Mouse (Mus musculus): Measurements from ENCODE around the gene Med24. TPM values are rescaled to one million over a fixed set of nuclear protein-coding genes. Genes with fewer than 3 reads are reported as not detected.

Med24 gene
- polyA plus RNA-seq, 1 experiment from 2014 or later: 40.7 TPM

DNA sequence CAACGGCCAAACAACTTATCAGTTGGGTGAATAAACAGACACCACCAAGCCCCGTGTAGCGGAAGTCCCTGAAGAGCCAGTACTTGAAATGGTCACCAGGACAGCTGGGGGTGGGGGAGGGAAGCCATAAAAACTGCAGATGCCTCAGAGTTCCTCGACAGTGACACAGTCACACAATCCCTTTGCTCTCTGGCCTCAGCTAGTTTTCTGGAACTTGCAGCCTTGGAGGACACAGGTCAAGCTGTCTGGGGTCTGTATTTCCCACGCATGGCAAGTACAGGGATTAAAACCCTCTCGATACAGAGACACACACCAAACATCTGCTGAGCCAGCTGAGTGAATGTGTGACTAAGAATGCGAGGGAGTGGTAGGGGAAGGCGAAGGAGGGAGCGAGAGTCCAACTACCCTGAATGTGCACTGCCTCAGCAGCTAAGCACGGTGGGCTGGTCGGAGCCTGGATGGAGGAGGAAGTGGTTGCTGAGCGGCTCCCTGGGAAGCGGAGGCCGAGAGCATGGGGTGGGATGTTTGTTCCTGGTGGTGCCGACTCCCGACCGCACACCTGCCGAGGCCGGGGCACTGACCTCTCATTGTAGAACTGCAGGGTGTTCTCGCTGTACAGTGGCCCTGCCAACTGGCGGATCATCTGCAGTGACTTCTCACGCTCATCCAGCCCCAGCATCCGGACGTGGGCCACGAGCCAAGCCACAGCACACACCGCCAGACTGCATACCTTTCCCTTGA lies 20.1 kb downstream of the Med24 start:
- 0 out of 2 replicates have a peak overlapping the region, but pooled peaks have one; percentile 7 for H3K4me2 ChIP-seq (ENCODE audit: low read depth, low read length)
- H3K36me3 ChIP-seq (ENCODE audit: control insufficient read depth, insufficient read depth, low read length): peaks cover 76% of the 10 kb centered on the region

DNA sequence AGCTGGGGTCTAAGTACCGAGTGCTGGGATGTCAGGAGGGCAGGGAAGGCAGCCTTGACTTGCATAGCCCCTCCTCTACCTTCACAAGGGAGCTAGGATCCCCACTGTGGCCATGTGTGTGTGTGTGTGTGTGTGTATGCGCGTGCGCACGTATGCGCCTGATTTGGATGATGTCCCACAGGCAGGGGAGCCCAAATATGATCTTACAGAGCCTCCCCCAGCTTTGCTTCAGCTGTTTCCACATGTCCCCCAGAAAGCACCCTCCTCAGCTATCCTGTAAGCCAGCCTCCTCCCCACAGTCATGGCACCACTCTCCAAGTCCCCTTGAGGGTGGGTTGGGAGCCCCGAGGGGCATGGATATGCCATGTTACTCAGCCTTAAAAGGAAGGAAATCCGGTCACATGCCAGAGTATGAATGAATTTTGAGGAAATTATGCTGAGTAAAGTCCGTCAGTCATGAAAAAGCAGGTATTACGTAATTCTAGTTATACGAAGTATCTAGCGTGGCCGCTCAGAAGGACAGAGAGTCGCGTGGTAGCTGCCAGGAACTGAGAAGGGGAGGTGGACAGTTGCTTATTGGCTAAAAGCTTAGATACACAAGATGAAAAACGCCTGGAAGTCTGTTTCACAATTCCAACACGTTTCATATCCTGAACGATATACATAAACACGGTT lies 20.8 kb downstream of the Med24 start:
- peak; percentile 10 for ATAC-seq (ENCODE audit: low read depth)
- H3K27ac ChIP-seq (replicated peaks; ENCODE audit: low read depth, low read length): peak overlapping the region; percentile 77

More for the DNA sequence above, 20.1 kb downstream of the Med24 start:
- 74% methylated on average over 24 of the region's 26 CpGs for WGBS
- ATAC-seq (ENCODE audit: low read depth): no peak
- H3K27ac ChIP-seq (replicated peaks; ENCODE audit: low read depth, low read length): peak overlapping the region; percentile 77
- no peaks in the 10 kb centered on the region for H3K27me3 ChIP-seq (replicated peaks; ENCODE audit: control insufficient read depth, insufficient read depth, low read length)
- DNase-seq (ENCODE audit: low spot score): peak; percentile 48
- no peaks in the 10 kb centered on the region for H3K9me3 ChIP-seq (ENCODE audit: control insufficient read depth, low read length)
- H3K4me1 ChIP-seq (ENCODE audit: control insufficient read depth, insufficient read depth, low read length): peaks cover 18% of the 10 kb centered on the region
- no peak overlapping the region for H3K9ac ChIP-seq (ENCODE audit: low read depth, low read length)
- H3K4me3 ChIP-seq (ENCODE audit: low read depth, low read length): no peak overlapping the region

DNA sequence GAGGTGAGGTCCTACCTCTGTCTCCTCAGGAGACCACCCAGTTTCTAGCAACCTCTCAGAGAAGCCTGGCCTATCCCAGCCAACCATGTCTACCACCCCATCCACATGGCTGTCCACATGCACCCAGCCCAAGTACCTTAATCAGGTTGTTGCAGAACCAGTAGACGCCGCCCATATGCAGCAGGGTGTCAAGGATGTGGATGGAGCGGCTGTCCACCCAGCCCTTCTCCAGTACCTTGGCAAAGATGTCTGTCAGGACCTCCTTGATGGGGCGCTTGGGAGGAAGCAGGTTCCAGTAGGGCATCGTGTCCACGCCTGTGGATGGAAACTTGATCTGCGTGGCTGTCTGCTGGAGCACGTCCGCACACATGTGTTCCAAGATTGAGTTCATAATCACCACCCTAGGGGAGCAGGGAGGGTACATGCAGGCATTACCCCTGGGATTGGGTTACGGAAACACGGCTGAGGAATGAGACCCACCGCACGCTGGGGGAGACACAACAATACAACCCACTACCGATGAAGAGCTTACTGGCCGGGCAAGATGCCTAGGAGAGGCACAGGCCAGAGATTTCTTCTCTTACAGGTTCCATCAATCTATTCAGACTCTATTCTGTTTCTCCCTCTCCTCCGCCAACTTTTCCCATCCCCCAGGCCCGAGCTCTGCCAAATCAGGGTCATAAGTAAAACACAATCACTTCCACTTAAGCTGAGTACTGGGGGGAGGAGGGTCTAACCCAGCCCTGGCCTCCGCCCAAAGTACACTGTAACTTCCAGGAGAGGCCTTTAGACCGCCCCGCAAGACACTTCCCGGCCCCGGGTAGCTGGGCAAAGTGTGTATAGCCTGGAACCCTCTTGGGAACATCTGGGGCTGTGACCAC lies 21.6 kb downstream of the Med24 start:
- no peaks in the 10 kb centered on the region for H3K9me3 ChIP-seq (ENCODE audit: control insufficient read depth, low read length)
- peak; percentile 70 for ATAC-seq (ENCODE audit: low read depth)
- H3K27ac ChIP-seq (replicated peaks; ENCODE audit: low read depth, low read length): peak overlapping the region; percentile 77
- peaks cover 60% of the 10 kb centered on the region for H3K36me3 ChIP-seq (ENCODE audit: control insufficient read depth, insufficient read depth, low read length)
- no peaks in the 10 kb centered on the region for H3K27me3 ChIP-seq (replicated peaks; ENCODE audit: control insufficient read depth, insufficient read depth, low read length)
- no peak overlapping the region for H3K4me3 ChIP-seq (ENCODE audit: low read depth, low read length)
- peak; percentile 88 for DNase-seq (ENCODE audit: low spot score)
- H3K9ac ChIP-seq (ENCODE audit: low read depth, low read length): no peak overlapping the region
- peaks cover 18% of the 10 kb centered on the region for H3K4me1 ChIP-seq (ENCODE audit: control insufficient read depth, insufficient read depth, low read length)
- 59% methylated on average over 22 of the region's 22 CpGs for WGBS
- 0 out of 2 replicates have a peak overlapping the region, but pooled peaks have one; percentile 8 for H3K4me2 ChIP-seq (ENCODE audit: low read depth, low read length)

More for the DNA sequence above, 20.8 kb downstream of the Med24 start:
- Histone ChIP-seq H3K36me3 (ENCODE audit: control insufficient read depth, insufficient read depth, low read length) (peaks cover 68% of the 10 kb centered on the region), H3K4me2 (ENCODE audit: low read depth, low read length) (0 out of 2 replicates have a peak overlapping the region, but pooled peaks have one; percentile 8), H3K9ac (ENCODE audit: low read depth, low read length) (no peak overlapping the region), H3K4me3 (ENCODE audit: low read depth, low read length) (no peak overlapping the region), H3K27me3 (replicated peaks; ENCODE audit: control insufficient read depth, insufficient read depth, low read length) (no peaks in the 10 kb centered on the region), H3K4me1 (ENCODE audit: control insufficient read depth, insufficient read depth, low read length) (peaks cover 18% of the 10 kb centered on the region), H3K9me3 (ENCODE audit: control insufficient read depth, low read length) (no peaks in the 10 kb centered on the region)
- WGBS: 77% methylated on average over 19 of the region's 19 CpGs
- DNase-seq (ENCODE audit: low spot score): peak; percentile 67

DNA sequence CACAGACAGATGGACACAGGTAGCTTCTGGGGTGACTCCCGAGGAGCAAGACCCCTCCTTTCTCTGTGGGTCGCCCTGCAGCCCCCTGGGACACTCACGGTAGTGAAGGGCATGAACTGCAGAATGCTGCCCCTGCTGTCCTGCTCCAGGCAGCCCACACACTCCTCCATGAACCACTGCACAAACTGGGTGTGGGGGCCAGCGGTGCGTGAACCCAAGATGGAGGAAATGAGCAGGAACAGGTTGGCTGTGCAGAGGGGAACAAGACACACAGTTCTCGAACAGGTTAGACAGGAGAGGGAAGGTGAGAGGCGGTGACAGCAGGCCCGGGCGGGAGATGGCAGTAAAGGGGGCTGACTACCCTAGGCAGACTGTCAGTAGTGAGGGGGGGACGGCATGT lies 24.2 kb downstream of the Med24 start:
- H3K27me3 ChIP-seq (replicated peaks; ENCODE audit: control insufficient read depth, insufficient read depth, low read length): no peaks in the 10 kb centered on the region
- 89% methylated on average over 10 of the region's 10 CpGs for WGBS
- H3K4me1 ChIP-seq (ENCODE audit: control insufficient read depth, insufficient read depth, low read length): peaks cover 18% of the 10 kb centered on the region
- no peak overlapping the region; the same call in 1 of the 2 replicates for H3K9ac ChIP-seq (ENCODE audit: low read depth, low read length)
- DNase-seq (ENCODE audit: low spot score): no peak
- no peak for ATAC-seq (ENCODE audit: low read depth)
- no peak overlapping the region for H3K4me2 ChIP-seq (ENCODE audit: low read depth, low read length)
- H3K36me3 ChIP-seq (ENCODE audit: control insufficient read depth, insufficient read depth, low read length): peaks cover 47% of the 10 kb centered on the region
- no peak overlapping the region for H3K4me3 ChIP-seq (ENCODE audit: low read depth, low read length)
- no peaks in the 10 kb centered on the region for H3K9me3 ChIP-seq (ENCODE audit: control insufficient read depth, low read length)
- no peak overlapping the region for H3K27ac ChIP-seq (replicated peaks; ENCODE audit: low read depth, low read length)

DNA sequence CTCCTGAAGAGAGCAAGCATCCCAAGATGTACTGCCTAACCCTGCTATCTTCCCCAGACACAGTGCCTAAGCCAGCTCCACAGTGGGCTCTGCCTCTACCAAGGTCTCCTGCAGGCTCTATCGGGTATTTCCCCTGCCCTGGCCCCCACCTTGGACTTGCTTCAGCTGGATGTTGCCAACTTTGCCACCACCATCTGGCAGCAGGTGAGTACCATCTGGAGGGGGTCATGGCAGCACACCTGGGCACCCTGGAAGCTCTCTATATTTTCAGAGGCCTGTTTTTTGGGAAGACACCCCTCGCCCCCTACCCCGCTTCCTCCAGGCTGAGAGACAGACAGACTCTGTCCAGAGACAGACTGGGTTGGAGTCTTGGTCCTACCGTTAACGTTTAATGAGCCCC lies 26.9 kb downstream of the Med24 start:
- Histone ChIP-seq H3K4me2 (ENCODE audit: low read depth, low read length) (no peak overlapping the region), H3K27me3 (replicated peaks; ENCODE audit: control insufficient read depth, insufficient read depth, low read length) (no peaks in the 10 kb centered on the region), H3K27ac (replicated peaks; ENCODE audit: low read depth, low read length) (no peak overlapping the region), H3K36me3 (ENCODE audit: control insufficient read depth, insufficient read depth, low read length) (peaks cover 29% of the 10 kb centered on the region), H3K4me1 (ENCODE audit: control insufficient read depth, insufficient read depth, low read length) (no peaks in the 10 kb centered on the region), H3K9me3 (ENCODE audit: control insufficient read depth, low read length) (no peaks in the 10 kb centered on the region), H3K4me3 (ENCODE audit: low read depth, low read length) (no peak overlapping the region), H3K9ac (ENCODE audit: low read depth, low read length) (no peak overlapping the region)
- no peak for ATAC-seq (ENCODE audit: low read depth)
- DNase-seq (ENCODE audit: low spot score): no peak
- WGBS: 59% methylated on average over 5 of the region's 5 CpGs

DNA sequence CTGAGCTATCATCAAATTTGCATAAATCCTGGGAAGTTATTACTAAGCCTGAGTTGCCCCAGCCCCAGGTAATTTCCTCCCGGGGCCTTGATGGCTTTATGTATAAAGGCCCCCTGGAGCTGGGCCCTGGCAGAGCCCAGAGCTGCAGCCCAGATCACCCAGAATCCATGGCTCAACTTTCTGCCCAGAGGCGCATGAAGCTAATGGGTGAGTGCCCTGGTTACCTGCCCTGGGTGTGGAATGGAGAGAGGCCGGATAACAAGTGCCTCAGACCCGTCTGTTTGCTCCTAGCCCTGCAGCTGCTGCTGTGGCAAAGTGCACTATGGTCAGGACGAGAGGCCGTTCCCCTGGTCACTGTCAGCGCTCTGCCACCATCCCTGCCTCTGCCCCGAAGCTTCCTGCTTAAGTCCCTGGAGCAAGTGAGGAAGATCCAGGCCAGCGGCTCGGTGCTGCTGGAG lies 28.0 kb downstream of the Med24 start, which contains the start of gene Csf3:
TSS of gene Csf3 (plus strand) at position 51 of the 458 bp plus-strand sequence.
- Histone ChIP-seq H3K4me1 (ENCODE audit: control insufficient read depth, insufficient read depth, low read length) (no peaks in the 10 kb centered on the region), H3K36me3 (ENCODE audit: control insufficient read depth, insufficient read depth, low read length) (peaks cover 23% of the 10 kb centered on the region), H3K4me2 (ENCODE audit: low read depth, low read length) (no peak within 1 kb of the TSS), H3K9me3 (ENCODE audit: control insufficient read depth, low read length) (no peaks in the 10 kb centered on the region), H3K27ac (replicated peaks; ENCODE audit: low read depth, low read length) (no peak within 1 kb of the TSS), H3K4me3 (ENCODE audit: low read depth, low read length) (no peak within 1 kb of the TSS), H3K9ac (ENCODE audit: low read depth, low read length) (peak within 1 kb of the TSS; percentile 11; the same call in 1 of the 2 replicates), H3K27me3 (replicated peaks; ENCODE audit: control insufficient read depth, insufficient read depth, low read length) (no peaks in the 10 kb centered on the region)
- DNase-seq (ENCODE audit: low spot score) (no peak), ATAC-seq (ENCODE audit: low read depth) (no peak)
- 33% methylated on average over 10 of the region's 10 CpGs for WGBS

DNA sequence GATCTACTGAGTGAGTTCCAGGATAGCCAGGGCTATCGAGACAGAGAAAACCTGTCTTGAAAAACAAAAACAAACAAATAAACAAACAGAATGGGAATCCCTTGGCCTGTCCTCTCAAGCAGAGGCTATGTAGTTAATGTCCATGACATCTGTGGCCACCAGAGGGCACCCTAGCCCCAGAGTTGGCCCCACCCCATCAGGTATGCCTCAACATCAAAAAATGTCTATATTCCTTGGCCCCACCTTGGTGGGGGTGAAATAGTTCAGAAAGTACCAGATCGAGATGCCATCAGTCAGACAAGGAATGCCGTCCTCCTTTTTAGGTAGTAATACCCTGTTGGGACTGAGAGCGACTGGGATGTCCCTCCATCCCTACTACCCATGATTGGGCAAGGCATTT lies 29.3 kb downstream of the Med24 start:
- Histone ChIP-seq H3K4me2 (ENCODE audit: low read depth, low read length) (no peak overlapping the region), H3K9ac (ENCODE audit: low read depth, low read length) (no peak overlapping the region), H3K4me1 (ENCODE audit: control insufficient read depth, insufficient read depth, low read length) (no peaks in the 10 kb centered on the region), H3K27me3 (replicated peaks; ENCODE audit: control insufficient read depth, insufficient read depth, low read length) (no peaks in the 10 kb centered on the region), H3K9me3 (ENCODE audit: control insufficient read depth, low read length) (no peaks in the 10 kb centered on the region), H3K27ac (replicated peaks; ENCODE audit: low read depth, low read length) (no peak overlapping the region), H3K36me3 (ENCODE audit: control insufficient read depth, insufficient read depth, low read length) (peaks cover 24% of the 10 kb centered on the region), H3K4me3 (ENCODE audit: low read depth, low read length) (no peak overlapping the region)
- WGBS: 30% methylated on average over 4 of the region's 4 CpGs
- ATAC-seq (ENCODE audit: low read depth) (peak; percentile 32; the same call in 1 of the 2 replicates), DNase-seq (ENCODE audit: low spot score) (peak; percentile 73)

Data from embryonic facial prominence, embryonic 14.5 days (tissue).